20 mouse cellular contexts compared by ENCODE assay signal in genomic region chr14:32405399-32405798, GRCm38 (mm10). TPM values are rescaled to one million over a fixed set of nuclear protein-coding genes. Genes with fewer than 3 reads are reported as not detected.
A peak's percentile ranks its signal among the peaks of the same experiment; 100 is the strongest.
DNase-seq lines count a peak whose midpoint lies in the region; ATAC-seq and TF ChIP-seq lines count a peak whose summit lies in the region.
"Not testable (repeated sequence)": the region's sequence is repeated elsewhere in the genome, so short reads cannot be mapped to it uniquely, and the experiment has no call there.
"Had no signal": no experiment of that assay in that cellular context is flagged by ENCODE, and none has a peak within 500 bp of the region (broad histone marks: within the 10 kb centered on the region; RNA-seq: fewer than 3 reads in every experiment).

No protein-coding gene starts in this region.

- not testable (repeated sequence) for H3K27ac ChIP-seq in forebrain, embryonic 14.5 days (ENCODE audit: low read depth, low read length); forebrain, embryonic 16.5 days (ENCODE audit: low read length); forebrain, postnatal 0 days (ENCODE audit: low read depth, low read length)

- not testable (repeated sequence) for H3K27me3 ChIP-seq in forebrain, embryonic 14.5 days (replicated peaks; ENCODE audit: control insufficient read depth, insufficient read depth, low read length); forebrain, embryonic 16.5 days (replicated peaks; ENCODE audit: control insufficient read depth, insufficient read depth, low read length); forebrain, postnatal 0 days (ENCODE audit: insufficient read depth, low read length)

- not testable (repeated sequence) for H3K4me1 ChIP-seq in forebrain, embryonic 14.5 days (ENCODE audit: control insufficient read depth, insufficient read depth, low read length); forebrain, embryonic 16.5 days (replicated peaks; ENCODE audit: control insufficient read depth, insufficient read depth, low read length); forebrain, postnatal 0 days (ENCODE audit: insufficient read depth)

- DNase-seq in brain, embryonic 14.5 days (ENCODE audit: low read depth), result peak; percentile 64
- DNase-seq in forebrain, embryonic 14.5 days (ENCODE audit: low spot score), result peak; percentile 37
- DNase-seq in forebrain, postnatal 0 days, result peak; percentile 18
- DNase-seq in heart, adult 11 months, result peak; percentile 39

- H3K4me2 ChIP-seq in forebrain, embryonic 14.5 days (ENCODE audit: low read length); forebrain, embryonic 16.5 days (ENCODE audit: low read length); forebrain, postnatal 0 days (ENCODE audit: low read depth): not testable (repeated sequence)

- WGBS in forebrain, embryonic 14.5 days, result 54% methylated on average over 1 of the region's 1 CpGs
- WGBS in forebrain, embryonic 16.5 days, result 32% methylated on average over 1 of the region's 1 CpGs
- WGBS in forebrain, postnatal 0 days, result 30% methylated on average over 1 of the region's 1 CpGs

- H3K36me3 ChIP-seq in forebrain, embryonic 14.5 days (ENCODE audit: control insufficient read depth, insufficient read depth, low read length); forebrain, embryonic 16.5 days (ENCODE audit: control insufficient read depth, insufficient read depth); forebrain, postnatal 0 days (ENCODE audit: insufficient read depth): not testable (repeated sequence)

- not testable (repeated sequence) for TF ChIP-seq CTCF in brain, embryonic 14.5 days (IDR thresholded peaks at IDR 0.05; ENCODE audit: borderline replicate concordance, extremely low read depth, insufficient read depth, insufficient read length); forebrain, postnatal 0 days (IDR thresholded peaks at IDR 0.05; ENCODE audit: low read depth)

- not testable (repeated sequence) for ATAC-seq in forebrain, embryonic 14.5 days
- ATAC-seq in forebrain, embryonic 16.5 days, result peak; percentile 63; the same call in 1 of the 2 replicates
- ATAC-seq in forebrain, postnatal 0 days, result peak; percentile 54; the same call in 1 of the 2 replicates

- not testable (repeated sequence) for H3K9me3 ChIP-seq in forebrain, embryonic 14.5 days (replicated peaks; ENCODE audit: control insufficient read depth, low read length); forebrain, embryonic 16.5 days (ENCODE audit: control insufficient read depth, low read length); forebrain, postnatal 0 days (ENCODE audit: low read length)

- not testable (repeated sequence) for H3K4me3 ChIP-seq in forebrain, embryonic 14.5 days (ENCODE audit: low read depth, low read length); forebrain, embryonic 16.5 days (replicated peaks; ENCODE audit: low read length); forebrain, postnatal 0 days (ENCODE audit: low read depth, low read length)

- H3K9ac ChIP-seq in forebrain, embryonic 14.5 days (ENCODE audit: low read length); forebrain, embryonic 16.5 days (replicated peaks; ENCODE audit: low read depth, low read length); forebrain, postnatal 0 days: not testable (repeated sequence)

- TF ChIP-seq POLR2A in brain, embryonic 14.5 days (IDR thresholded peaks at IDR 0.05; ENCODE audit: borderline replicate concordance, extremely low read depth, insufficient read depth, insufficient read length, poor library complexity, severe bottlenecking), result not testable (repeated sequence)

RNA-seq across cellular contexts. Expression of gene 1700024G13Rik, which starts 17.2 kb away (rescaled TPM):
- 0.48 and 0.67 TPM in 2 replicates for polyA plus RNA-seq in brain, embryonic 14.5 days (2012; rRNA removed)
- polyA plus RNA-seq in forebrain, embryonic 14.5 days (2014; fragmentation: Nextera tagmentation; extraction: Ambion mirVana), result 0.84 and 1.1 TPM in 2 replicates
- 0.68 and 0.70 TPM in 2 replicates for polyA plus RNA-seq in forebrain, embryonic 16.5 days (2015; fragmentation: Nextera tagmentation; extraction: Ambion mirVana)
- total RNA-seq in forebrain, postnatal 0 days (2014; rRNA removed), result 0.38 and 0.46 TPM in 2 replicates
- 1.1 and 1.2 TPM in 2 replicates for polyA plus RNA-seq in forebrain, postnatal 0 days (2015; fragmentation: Nextera tagmentation; extraction: Ambion mirVana)
- total RNA-seq: adrenal gland, adult 18-20 months; adrenal gland, adult 2 months; adrenal gland, adult 8-10 months; adrenal gland, postnatal 10 days; adrenal gland, postnatal 14 days; adrenal gland, postnatal 25 days; adrenal gland, postnatal 36 days; adrenal gland, postnatal 4 days; CH12.LX; G1E; MEL had no signal
- polyA plus RNA-seq: activated CD4-positive, CD25-positive, alpha-beta regulatory T cell, adult 4 months; adrenal gland, adult 2 months; C2C12; CD4-positive, CD25-positive, alpha-beta regulatory T cell, adult 4 months; G1E; Patski had no signal

RNA-seq across cellular contexts. Expression of gene Slc18a3, which starts 59.3 kb away (rescaled TPM):
- polyA plus RNA-seq in brain, embryonic 14.5 days (2012; rRNA removed), result 1.8 and 7.2 TPM in 2 replicates
- 0.84 and 1.3 TPM in 2 replicates for polyA plus RNA-seq in forebrain, embryonic 14.5 days (2014; fragmentation: Nextera tagmentation; extraction: Ambion mirVana)
- 1.6 and 2.6 TPM in 2 replicates for polyA plus RNA-seq in forebrain, embryonic 16.5 days (2015; fragmentation: Nextera tagmentation; extraction: Ambion mirVana)
- total RNA-seq in forebrain, postnatal 0 days (2014; rRNA removed), result 2.2 and 2.4 TPM in 2 replicates
- polyA plus RNA-seq in forebrain, postnatal 0 days (2015; fragmentation: Nextera tagmentation; extraction: Ambion mirVana), result 3.0 and 4.4 TPM in 2 replicates
- total RNA-seq: adrenal gland, adult 18-20 months; adrenal gland, adult 2 months; adrenal gland, adult 8-10 months; adrenal gland, postnatal 14 days; adrenal gland, postnatal 25 days; adrenal gland, postnatal 36 days; CH12.LX; G1E; MEL had no signal
- polyA plus RNA-seq: activated CD4-positive, CD25-positive, alpha-beta regulatory T cell, adult 4 months; C2C12; CD4-positive, CD25-positive, alpha-beta regulatory T cell, adult 4 months; G1E; Patski had no signal
